Mouse (Mus musculus): ENCODE data around the gene Fam69a. TPM values are rescaled to one million over a fixed set of nuclear protein-coding genes. Genes with fewer than 3 reads are reported as not detected.

Fam69a gene
- polyA plus RNA-seq, 1 experiment from 2014 or later = 11.7 TPM

- TF ChIP-seq CTCF (IDR thresholded peaks at IDR 0.05; ENCODE audit: low read depth) = no peak
- WGBS = 91% methylated on average over 10 of the region's 10 CpGs
- Histone ChIP-seq H3K4me3 (ENCODE audit: low read depth, low read length) (no peak overlapping the region), H3K4me2 (replicated peaks; ENCODE audit: low read depth) (no peak overlapping the region), H3K9me3 (ENCODE audit: control insufficient read depth) (no peaks in the 10 kb centered on the region), H3K27ac (ENCODE audit: low read depth, low read length) (no peak overlapping the region), H3K4me1 (replicated peaks; ENCODE audit: control insufficient read depth, insufficient read depth, low read length) (no peaks in the 10 kb centered on the region), H3K36me3 (ENCODE audit: control insufficient read depth, insufficient read depth) (no peaks in the 10 kb centered on the region), H3K27me3 (replicated peaks; ENCODE audit: control insufficient read depth, insufficient read depth, low read length) (no peaks in the 10 kb centered on the region), H3K9ac (ENCODE audit: low read depth, low read length) (no peak overlapping the region)
- ATAC-seq = no peak
These were observed 51.9 kb downstream of the Fam69a start for GRCm38 (mm10) chr5:107934770-107935543.

GRCm38 (mm10) chr5:107933202-107933974 is 53.5 kb downstream of the Fam69a start:
- Histone ChIP-seq H3K4me3 (ENCODE audit: low read depth, low read length) (no peak overlapping the region), H3K27ac (ENCODE audit: low read depth, low read length) (no peak overlapping the region), H3K27me3 (replicated peaks; ENCODE audit: control insufficient read depth, insufficient read depth, low read length) (no peaks in the 10 kb centered on the region), H3K36me3 (ENCODE audit: control insufficient read depth, insufficient read depth) (no peaks in the 10 kb centered on the region), H3K4me1 (replicated peaks; ENCODE audit: control insufficient read depth, insufficient read depth, low read length) (no peaks in the 10 kb centered on the region), H3K4me2 (replicated peaks; ENCODE audit: low read depth) (no peak overlapping the region), H3K9me3 (ENCODE audit: control insufficient read depth) (no peaks in the 10 kb centered on the region), H3K9ac (ENCODE audit: low read depth, low read length) (no peak overlapping the region)
- ATAC-seq = no peak
- TF ChIP-seq CTCF (IDR thresholded peaks at IDR 0.05; ENCODE audit: low read depth) = no peak
- 71% methylated on average over 4 of the region's 4 CpGs for WGBS

- Histone ChIP-seq H3K27me3 (replicated peaks; ENCODE audit: control insufficient read depth, insufficient read depth, low read length) (no peaks in the 10 kb centered on the region), H3K4me3 (ENCODE audit: low read depth, low read length) (no peak overlapping the region), H3K4me2 (replicated peaks; ENCODE audit: low read depth) (no peak overlapping the region), H3K4me1 (replicated peaks; ENCODE audit: control insufficient read depth, insufficient read depth, low read length) (no peaks in the 10 kb centered on the region), H3K27ac (ENCODE audit: low read depth, low read length) (no peak overlapping the region), H3K9me3 (ENCODE audit: control insufficient read depth) (no peaks in the 10 kb centered on the region), H3K9ac (ENCODE audit: low read depth, low read length) (no peak overlapping the region), H3K36me3 (ENCODE audit: control insufficient read depth, insufficient read depth) (no peaks in the 10 kb centered on the region)
- no peak for ATAC-seq
- WGBS = 33% methylated on average over 2 of the region's 2 CpGs
- no peak for TF ChIP-seq CTCF (IDR thresholded peaks at IDR 0.05; ENCODE audit: low read depth)
These were observed 54.3 kb downstream of the Fam69a start for GRCm38 (mm10) chr5:107932556-107932955.

- H3K9me3 ChIP-seq (ENCODE audit: control insufficient read depth) = no peaks in the 10 kb centered on the region
- H3K4me2 ChIP-seq (replicated peaks; ENCODE audit: low read depth) = no peak overlapping the region
- no peaks in the 10 kb centered on the region for H3K27me3 ChIP-seq (replicated peaks; ENCODE audit: control insufficient read depth, insufficient read depth, low read length)
- no peaks in the 10 kb centered on the region for H3K4me1 ChIP-seq (replicated peaks; ENCODE audit: control insufficient read depth, insufficient read depth, low read length)
- ATAC-seq = no peak
- H3K9ac ChIP-seq (ENCODE audit: low read depth, low read length) = no peak overlapping the region
- H3K4me3 ChIP-seq (ENCODE audit: low read depth, low read length) = no peak overlapping the region
- 65% methylated on average over 11 of the region's 11 CpGs for WGBS
- TF ChIP-seq CTCF (IDR thresholded peaks at IDR 0.05; ENCODE audit: low read depth) = no peak
- H3K27ac ChIP-seq (ENCODE audit: low read depth, low read length) = no peak overlapping the region
- H3K36me3 ChIP-seq (ENCODE audit: control insufficient read depth, insufficient read depth) = no peaks in the 10 kb centered on the region
These were observed 60.2 kb downstream of the Fam69a start for GRCm38 (mm10) chr5:107926550-107927249.

- Histone ChIP-seq H3K4me2 (replicated peaks; ENCODE audit: low read depth) (no peak overlapping the region), H3K4me3 (ENCODE audit: low read depth, low read length) (no peak overlapping the region), H3K9me3 (ENCODE audit: control insufficient read depth) (no peaks in the 10 kb centered on the region), H3K36me3 (ENCODE audit: control insufficient read depth, insufficient read depth) (no peaks in the 10 kb centered on the region), H3K27me3 (replicated peaks; ENCODE audit: control insufficient read depth, insufficient read depth, low read length) (no peaks in the 10 kb centered on the region), H3K9ac (ENCODE audit: low read depth, low read length) (no peak overlapping the region), H3K27ac (ENCODE audit: low read depth, low read length) (no peak overlapping the region), H3K4me1 (replicated peaks; ENCODE audit: control insufficient read depth, insufficient read depth, low read length) (no peaks in the 10 kb centered on the region)
- TF ChIP-seq CTCF (IDR thresholded peaks at IDR 0.05; ENCODE audit: low read depth) = no peak
- no peak for ATAC-seq
- 77% methylated on average over 8 of the region's 8 CpGs for WGBS
These were observed 62.3 kb downstream of the Fam69a start for GRCm38 (mm10) chr5:107924564-107924963.

- no peak overlapping the region for H3K27ac ChIP-seq (ENCODE audit: low read depth, low read length)
- no peaks in the 10 kb centered on the region for H3K27me3 ChIP-seq (replicated peaks; ENCODE audit: control insufficient read depth, insufficient read depth, low read length)
- ATAC-seq = no peak
- 83% methylated on average over 1 of the region's 1 CpGs for WGBS
- no peak for TF ChIP-seq CTCF (IDR thresholded peaks at IDR 0.05; ENCODE audit: low read depth)
- no peaks in the 10 kb centered on the region for H3K36me3 ChIP-seq (ENCODE audit: control insufficient read depth, insufficient read depth)
- no peak overlapping the region for H3K9ac ChIP-seq (ENCODE audit: low read depth, low read length)
- no peaks in the 10 kb centered on the region for H3K4me1 ChIP-seq (replicated peaks; ENCODE audit: control insufficient read depth, insufficient read depth, low read length)
- no peak overlapping the region for H3K4me3 ChIP-seq (ENCODE audit: low read depth, low read length)
- H3K4me2 ChIP-seq (replicated peaks; ENCODE audit: low read depth) = no peak overlapping the region
- H3K9me3 ChIP-seq (ENCODE audit: control insufficient read depth) = no peaks in the 10 kb centered on the region
These were observed 64.0 kb downstream of the Fam69a start for GRCm38 (mm10) chr5:107922836-107923235.

Measured in intestine, postnatal 0 days (tissue).